Mouse (Mus musculus) urinary bladder, postnatal 36 days (tissue): Measurements from ENCODE around the gene Traf7.

Experiments used
- DNase-seq, 2 experiments: peaks; one replicate each; pipeline ENCODE4 v3.0.0; 2022; ENCODE audit warnings: low spot score in 2 of 2, mixed read lengths in 1 of 2

Gene Traf7

GRCm38 (mm10) chr17:24477985-24478600 lies 49.6 kb downstream of the Traf7 start:
- no peak for DNase-seq

- DNase-seq = no peak
These were observed 50.4 kb downstream of the Traf7 start for GRCm38 (mm10) chr17:24477053-24477984.

GRCm38 (mm10) chr17:24476022-24476776 lies 51.5 kb downstream of the Traf7 start:
- no peak for DNase-seq

GRCm38 (mm10) chr17:24475586-24475985 lies 52.2 kb downstream of the Traf7 start:
- no peak for DNase-seq

- DNase-seq = no peak
These were observed 53.2 kb downstream of the Traf7 start for GRCm38 (mm10) chr17:24474557-24474956.

GRCm38 (mm10) chr17:24473612-24474275 lies 54.0 kb downstream of the Traf7 start, which contains the start of gene Bricd5:
TSS of gene Bricd5 (plus strand) at chr17:24473884.
- no peak for DNase-seq

DNA sequence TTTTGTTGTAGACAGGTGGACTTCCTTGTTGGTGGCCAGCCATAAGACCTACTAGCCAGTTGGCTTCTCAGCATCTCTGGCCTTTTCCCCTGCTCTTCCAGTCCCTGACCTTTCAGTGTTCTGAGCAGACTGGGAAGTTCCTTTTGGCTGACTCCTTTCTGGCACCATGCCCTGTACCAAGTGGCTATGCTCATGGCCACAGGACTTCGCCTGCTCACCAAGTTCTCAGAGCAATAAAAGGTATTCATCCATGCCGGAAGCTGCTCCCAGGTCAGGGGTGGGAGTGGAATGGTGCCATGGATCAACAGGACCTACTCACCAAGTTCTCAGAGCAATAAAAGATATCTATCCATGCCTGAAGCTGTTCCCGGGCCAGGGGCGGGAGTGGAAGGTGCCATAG lies 55.2 kb downstream of the Traf7 start:
- peak in 1 of 2 experiments; percentile 58 for DNase-seq

DNA sequence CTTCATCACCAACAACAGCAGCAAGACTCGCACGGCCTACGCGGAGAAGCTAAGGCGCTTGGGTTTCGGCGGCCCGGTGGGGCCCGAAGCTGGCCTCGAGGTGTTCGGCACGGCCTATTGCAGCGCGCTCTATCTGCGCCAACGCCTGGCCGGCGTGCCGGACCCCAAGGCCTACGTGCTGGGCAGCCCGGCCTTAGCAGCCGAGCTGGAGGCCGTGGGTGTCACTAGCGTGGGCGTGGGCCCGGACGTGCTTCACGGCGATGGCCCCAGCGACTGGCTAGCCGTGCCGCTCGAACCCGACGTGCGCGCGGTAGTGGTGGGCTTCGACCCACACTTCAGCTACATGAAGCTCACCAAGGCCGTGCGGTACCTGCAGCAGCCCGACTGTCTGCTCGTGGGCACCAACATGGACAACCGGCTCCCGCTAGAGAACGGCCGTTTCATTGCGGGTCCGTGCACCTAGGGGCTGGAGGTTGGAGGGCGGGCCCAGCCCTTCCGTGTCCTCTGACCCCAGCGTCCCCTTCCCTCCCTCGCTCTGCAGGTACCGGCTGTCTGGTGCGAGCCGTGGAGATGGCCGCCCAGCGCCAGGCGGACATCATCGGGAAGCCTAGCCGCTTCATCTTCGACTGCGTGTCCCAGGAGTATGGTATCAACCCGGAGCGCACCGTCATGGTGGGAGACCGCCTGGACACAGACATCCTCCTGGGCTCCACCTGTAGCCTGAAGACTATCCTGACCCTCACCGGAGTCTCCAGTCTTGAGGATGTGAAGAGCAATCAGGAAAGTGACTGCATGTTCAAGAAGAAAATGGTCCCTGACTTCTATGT lies 56.8 kb downstream of the Traf7 start:
- DNase-seq = no peak

DNA sequence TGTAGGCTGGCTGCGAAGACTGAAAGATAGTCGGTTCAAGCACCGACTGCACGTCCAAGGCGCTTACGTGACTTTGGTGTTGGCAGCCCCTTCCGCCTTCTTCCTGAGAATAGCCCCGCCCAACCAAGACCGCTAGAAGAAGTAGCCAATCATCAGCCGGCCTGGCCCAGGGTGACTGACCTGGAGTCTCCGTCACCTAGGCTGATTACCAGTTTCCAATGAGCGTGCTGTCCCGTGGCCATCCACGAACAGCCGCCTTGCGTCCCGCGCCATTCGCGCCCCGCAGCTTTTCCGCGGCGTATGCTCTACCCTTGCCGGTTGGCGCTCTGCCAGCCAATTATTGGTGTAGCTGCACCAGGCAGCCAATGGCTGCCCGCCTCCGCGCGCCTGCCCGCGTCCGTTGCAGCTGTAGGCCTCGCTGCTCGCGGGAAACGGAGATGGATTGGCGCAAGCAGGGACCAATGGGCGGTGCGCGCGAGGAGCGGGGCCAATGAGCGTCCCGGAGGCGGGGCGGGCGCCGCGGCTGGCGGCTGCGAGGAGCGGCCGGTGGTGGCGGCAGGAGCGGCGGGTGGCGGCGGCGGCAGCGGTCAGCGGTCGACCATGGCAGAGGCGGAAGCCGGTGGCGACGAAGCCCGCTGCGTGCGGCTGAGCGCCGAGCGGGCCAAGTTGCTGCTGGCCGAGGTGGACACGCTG lies 57.7 kb downstream of the Traf7 start, which contains the start of the genes E4f1 and Pgp:
Gene E4f1, minus strand, starts transcription at position 404 of the 693 bp plus-strand sequence.
Gene Pgp, plus strand, starts transcription at position 483 of the 693 bp plus-strand sequence.
- peak; percentile 97 to 98 for DNase-seq

DNA sequence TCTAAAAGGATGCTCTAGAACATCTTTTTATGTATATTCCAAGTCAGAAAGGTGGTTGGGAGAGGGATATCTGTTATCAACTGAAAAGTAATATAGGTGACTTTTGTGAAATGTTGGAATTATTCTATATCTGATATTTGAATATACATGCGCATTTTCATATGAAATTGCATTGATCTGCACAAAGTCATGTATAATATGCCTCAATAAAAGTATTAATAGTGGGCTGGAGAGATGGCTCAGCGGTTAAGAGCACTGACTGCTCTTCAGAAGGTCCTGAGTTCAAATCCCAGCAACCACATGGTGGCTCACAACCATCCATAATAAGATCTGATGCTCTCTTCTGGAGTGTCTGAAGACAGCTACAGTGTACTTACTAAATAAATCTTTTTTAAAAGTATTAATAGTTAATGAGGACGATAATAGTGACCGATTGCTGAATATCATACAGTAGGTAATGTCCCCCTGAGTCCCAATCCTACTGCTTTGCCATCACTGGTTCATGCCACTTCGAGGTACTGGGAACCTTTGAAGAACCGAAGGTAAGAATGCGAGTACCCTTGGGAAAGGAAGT lies 58.3 kb downstream of the Traf7 start:
- no peak for DNase-seq

DNA sequence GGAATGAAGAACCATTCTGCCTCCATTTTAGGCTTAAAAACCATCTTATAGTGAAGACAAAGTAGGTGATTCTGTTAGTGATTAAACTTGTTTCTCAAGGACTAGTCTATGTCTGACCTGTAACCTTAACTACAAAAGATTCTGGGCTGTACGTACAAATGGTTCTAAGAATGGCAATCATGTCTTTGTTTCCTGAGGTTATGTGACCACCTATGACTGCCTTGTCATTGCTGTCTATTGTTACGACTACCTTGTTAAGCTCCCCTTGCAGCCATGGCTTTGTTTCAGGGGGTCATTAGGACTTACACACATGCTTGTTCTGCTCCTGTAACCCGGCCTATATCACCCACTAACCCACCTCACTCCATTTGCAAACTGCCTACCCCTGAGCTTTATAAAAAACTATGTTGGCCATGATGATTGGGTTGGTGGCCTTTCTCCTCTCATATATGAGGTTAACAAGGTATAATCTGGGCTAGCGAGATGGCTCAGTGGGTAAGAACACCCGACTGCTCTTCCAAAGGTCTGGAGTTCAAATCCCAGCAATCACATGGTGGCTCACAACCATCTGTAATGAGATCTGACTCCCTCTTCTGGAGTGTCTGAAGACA lies 59.0 kb downstream of the Traf7 start:
- DNase-seq = no peak

- no peak for DNase-seq
These were observed 64.2 kb downstream of the Traf7 start for GRCm38 (mm10) chr17:24463374-24464133.

GRCm38 (mm10) chr17:24462932-24463331 lies 64.8 kb downstream of the Traf7 start:
- DNase-seq = no peak

DNA sequence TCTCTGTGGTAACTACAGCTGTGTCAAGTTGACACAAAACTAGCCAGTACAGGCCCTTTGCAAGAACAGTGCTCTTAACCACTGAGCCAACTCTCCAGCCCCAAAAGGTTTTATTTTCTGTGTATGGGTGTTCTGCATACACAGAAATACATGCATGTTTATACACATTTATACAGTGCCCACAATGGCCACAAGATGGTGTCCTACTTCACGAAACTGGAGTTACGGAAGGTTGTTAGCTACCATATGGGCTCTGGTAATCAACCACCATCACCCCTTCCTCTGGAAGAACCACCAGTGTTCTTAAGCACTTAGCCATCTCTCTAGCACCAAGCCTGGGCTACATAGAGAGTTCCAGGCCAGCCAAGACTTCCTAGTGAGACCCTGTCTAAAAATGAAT lies 66.2 kb downstream of the Traf7 start:
- DNase-seq = no peak
